Mouse (Mus musculus): ENCODE data around the gene Gpr27. TPM values are rescaled to one million over a fixed set of nuclear protein-coding genes. Genes with fewer than 3 reads are reported as not detected.

The Gpr27 gene
- polyA plus RNA-seq, 1 experiment from 2014 or later = 1.6 TPM

- Histone ChIP-seq H3K4me2 (ENCODE audit: low read length) (no peak overlapping the region), H3K36me3 (ENCODE audit: control insufficient read depth, insufficient read depth, low read length) (no peaks in the 10 kb centered on the region), H3K27me3 (ENCODE audit: control insufficient read depth, insufficient read depth, low read length) (no peaks in the 10 kb centered on the region), H3K27ac (replicated peaks in 1 of 2; ENCODE audit: control insufficient read depth in 1 of 2, insufficient read depth in 1 of 2, low read depth in 2 of 2, low read length in 2 of 2) (no peak overlapping the region), H3K9ac (ENCODE audit: low read length) (no peak overlapping the region), H3K4me3 (ENCODE audit: control insufficient read depth in 1 of 2, insufficient read depth in 1 of 2, low read depth in 1 of 2, low read length in 2 of 2) (no peak overlapping the region), H3K9me3 (ENCODE audit: control insufficient read depth, low read length) (no peaks in the 10 kb centered on the region), H3K4me1 (ENCODE audit: control insufficient read depth in 2 of 2, insufficient read depth in 2 of 2, low read length in 2 of 2) (no peaks in the 10 kb centered on the region; a peak in 2 of 4 replicates)
- ATAC-seq (ENCODE audit: insufficient number of reproducible peaks, insufficient read depth, low FRiP score, low read depth) = no peak
- 40% methylated on average over 5 of the region's 5 CpGs for WGBS
Observed at GRCm38 (mm10) chr6:99654343-99654742, 38.1 kb upstream of the Gpr27 start.

DNA sequence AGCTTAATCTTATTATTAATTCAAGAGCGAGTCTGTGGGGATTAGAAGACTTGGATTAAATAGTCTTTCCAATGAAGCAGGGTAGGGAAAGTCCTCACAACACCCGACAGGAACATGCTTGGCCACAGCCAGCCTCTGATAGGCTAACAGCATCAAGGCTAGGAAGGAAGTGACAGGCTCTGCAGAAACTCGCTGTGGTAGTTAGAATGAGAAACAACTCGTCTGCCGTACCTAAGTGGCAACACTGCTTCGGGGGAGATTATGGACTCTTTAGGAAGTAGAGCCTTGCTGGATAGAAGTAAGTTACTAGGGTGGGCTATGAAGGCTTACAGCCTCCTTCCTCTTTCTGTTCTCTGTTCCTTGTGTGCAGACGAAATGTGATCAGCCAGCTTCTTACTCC is 37.0 kb upstream of the Gpr27 start:
- Histone ChIP-seq H3K4me1 (ENCODE audit: control insufficient read depth in 2 of 2, insufficient read depth in 2 of 2, low read length in 2 of 2) (no peaks in the 10 kb centered on the region; a peak in 2 of 4 replicates), H3K27ac (replicated peaks in 1 of 2; ENCODE audit: control insufficient read depth in 1 of 2, insufficient read depth in 1 of 2, low read depth in 2 of 2, low read length in 2 of 2) (no peak overlapping the region), H3K4me2 (ENCODE audit: low read length) (no peak overlapping the region), H3K9ac (ENCODE audit: low read length) (no peak overlapping the region), H3K36me3 (ENCODE audit: control insufficient read depth, insufficient read depth, low read length) (no peaks in the 10 kb centered on the region), H3K27me3 (ENCODE audit: control insufficient read depth, insufficient read depth, low read length) (no peaks in the 10 kb centered on the region), H3K9me3 (ENCODE audit: control insufficient read depth, low read length) (no peaks in the 10 kb centered on the region), H3K4me3 (ENCODE audit: control insufficient read depth in 1 of 2, insufficient read depth in 1 of 2, low read depth in 1 of 2, low read length in 2 of 2) (no peak overlapping the region)
- WGBS = 48% methylated on average over 7 of the region's 7 CpGs
- ATAC-seq (ENCODE audit: insufficient number of reproducible peaks, insufficient read depth, low FRiP score, low read depth) = no peak

- no peak overlapping the region for H3K4me2 ChIP-seq (ENCODE audit: low read length)
- no peaks in the 10 kb centered on the region for H3K9me3 ChIP-seq (ENCODE audit: control insufficient read depth, low read length)
- H3K27me3 ChIP-seq (ENCODE audit: control insufficient read depth, insufficient read depth, low read length) = no peaks in the 10 kb centered on the region
- no peaks in the 10 kb centered on the region; a peak in 2 of 4 replicates for H3K4me1 ChIP-seq (ENCODE audit: control insufficient read depth in 2 of 2, insufficient read depth in 2 of 2, low read length in 2 of 2)
- H3K9ac ChIP-seq (ENCODE audit: low read length) = no peak overlapping the region
- H3K27ac ChIP-seq (replicated peaks in 1 of 2; ENCODE audit: control insufficient read depth in 1 of 2, insufficient read depth in 1 of 2, low read depth in 2 of 2, low read length in 2 of 2) = no peak overlapping the region
- 91% methylated on average over 2 of the region's 2 CpGs for WGBS
- no peak overlapping the region for H3K4me3 ChIP-seq (ENCODE audit: control insufficient read depth in 1 of 2, insufficient read depth in 1 of 2, low read depth in 1 of 2, low read length in 2 of 2)
- ATAC-seq (ENCODE audit: insufficient number of reproducible peaks, insufficient read depth, low FRiP score, low read depth) = no peak
- H3K36me3 ChIP-seq (ENCODE audit: control insufficient read depth, insufficient read depth, low read length) = no peaks in the 10 kb centered on the region
Observed at GRCm38 (mm10) chr6:99656088-99656487, 36.4 kb upstream of the Gpr27 start.

DNA sequence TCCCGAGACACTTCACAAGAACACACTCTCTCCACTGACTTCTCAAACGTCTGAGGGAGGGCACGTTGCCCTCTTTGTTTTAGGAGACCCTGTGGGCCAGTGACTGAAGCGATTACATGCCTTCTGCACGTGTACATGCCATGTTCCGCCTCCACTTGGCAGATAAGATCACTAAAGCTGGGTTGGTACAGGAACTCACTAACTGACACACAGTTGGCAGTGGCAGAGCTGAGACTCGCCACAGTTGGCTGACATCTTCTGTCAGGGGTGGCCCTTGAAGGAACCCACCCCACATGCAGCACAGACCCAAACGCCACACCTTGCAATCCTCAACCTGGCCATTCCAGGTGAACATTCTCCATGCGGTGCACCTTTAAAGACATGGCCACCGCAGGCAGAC is 33.9 kb upstream of the Gpr27 start:
- Histone ChIP-seq H3K27ac (replicated peaks in 1 of 2; ENCODE audit: control insufficient read depth in 1 of 2, insufficient read depth in 1 of 2, low read depth in 2 of 2, low read length in 2 of 2) (no peak overlapping the region), H3K4me3 (ENCODE audit: control insufficient read depth in 1 of 2, insufficient read depth in 1 of 2, low read depth in 1 of 2, low read length in 2 of 2) (no peak overlapping the region), H3K4me2 (ENCODE audit: low read length) (no peak overlapping the region), H3K27me3 (ENCODE audit: control insufficient read depth, insufficient read depth, low read length) (no peaks in the 10 kb centered on the region), H3K9ac (ENCODE audit: low read length) (no peak overlapping the region), H3K36me3 (ENCODE audit: control insufficient read depth, insufficient read depth, low read length) (no peaks in the 10 kb centered on the region), H3K4me1 (ENCODE audit: control insufficient read depth in 2 of 2, insufficient read depth in 2 of 2, low read length in 2 of 2) (no peaks in the 10 kb centered on the region; a peak in 2 of 4 replicates), H3K9me3 (ENCODE audit: control insufficient read depth, low read length) (no peaks in the 10 kb centered on the region)
- ATAC-seq (ENCODE audit: insufficient number of reproducible peaks, insufficient read depth, low FRiP score, low read depth) = no peak
- WGBS = 76% methylated on average over 10 of the region's 10 CpGs

DNA sequence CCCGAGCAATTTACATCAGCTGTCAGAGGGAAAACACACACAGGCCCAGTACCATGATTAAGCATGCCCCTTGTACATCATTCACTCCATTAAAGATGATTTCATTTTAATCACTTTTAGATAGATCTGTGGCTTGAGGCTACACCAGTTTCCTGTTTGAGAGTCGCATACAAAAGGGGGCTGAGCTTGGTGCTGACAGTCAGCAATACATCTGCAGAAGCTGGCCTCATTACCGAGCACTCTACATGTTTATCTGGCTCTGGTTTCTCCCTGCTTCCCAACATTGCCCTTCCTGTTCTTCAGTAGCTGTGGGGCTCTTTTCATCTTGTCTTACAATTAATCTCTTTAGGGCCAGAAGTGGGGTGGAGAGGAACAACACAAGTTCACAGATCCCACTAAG is 32.0 kb upstream of the Gpr27 start:
- 45% methylated on average over 3 of the region's 3 CpGs for WGBS
- Histone ChIP-seq H3K4me2 (ENCODE audit: low read length) (no peak overlapping the region), H3K27ac (replicated peaks in 1 of 2; ENCODE audit: control insufficient read depth in 1 of 2, insufficient read depth in 1 of 2, low read depth in 2 of 2, low read length in 2 of 2) (no peak overlapping the region; a peak in 1 of 4 replicates), H3K9ac (ENCODE audit: low read length) (no peak overlapping the region), H3K4me1 (ENCODE audit: control insufficient read depth in 2 of 2, insufficient read depth in 2 of 2, low read length in 2 of 2) (no peaks in the 10 kb centered on the region), H3K36me3 (ENCODE audit: control insufficient read depth, insufficient read depth, low read length) (no peaks in the 10 kb centered on the region), H3K9me3 (ENCODE audit: control insufficient read depth, low read length) (no peaks in the 10 kb centered on the region), H3K27me3 (ENCODE audit: control insufficient read depth, insufficient read depth, low read length) (no peaks in the 10 kb centered on the region), H3K4me3 (ENCODE audit: control insufficient read depth in 1 of 2, insufficient read depth in 1 of 2, low read depth in 1 of 2, low read length in 2 of 2) (no peak overlapping the region)
- no peak for ATAC-seq (ENCODE audit: insufficient number of reproducible peaks, insufficient read depth, low FRiP score, low read depth)

- WGBS = 63% methylated on average over 8 of the region's 8 CpGs
- peaks cover 5 to 6% of the 10 kb centered on the region in 2 experiments; a peak in 2 of 4 replicates for H3K4me1 ChIP-seq (ENCODE audit: control insufficient read depth in 2 of 2, insufficient read depth in 2 of 2, low read length in 2 of 2)
- no peaks in the 10 kb centered on the region for H3K27me3 ChIP-seq (ENCODE audit: control insufficient read depth, insufficient read depth, low read length)
- no peaks in the 10 kb centered on the region for H3K36me3 ChIP-seq (ENCODE audit: control insufficient read depth, insufficient read depth, low read length)
- no peak overlapping the region for H3K27ac ChIP-seq (replicated peaks in 1 of 2; ENCODE audit: control insufficient read depth in 1 of 2, insufficient read depth in 1 of 2, low read depth in 2 of 2, low read length in 2 of 2)
- no peaks in the 10 kb centered on the region for H3K9me3 ChIP-seq (ENCODE audit: control insufficient read depth, low read length)
- H3K4me3 ChIP-seq (ENCODE audit: control insufficient read depth in 1 of 2, insufficient read depth in 1 of 2, low read depth in 1 of 2, low read length in 2 of 2) = no peak overlapping the region
- no peak overlapping the region for H3K9ac ChIP-seq (ENCODE audit: low read length)
- no peak for ATAC-seq (ENCODE audit: insufficient number of reproducible peaks, insufficient read depth, low FRiP score, low read depth)
- no peak overlapping the region for H3K4me2 ChIP-seq (ENCODE audit: low read length)
Observed at GRCm38 (mm10) chr6:99663232-99663631, 29.2 kb upstream of the Gpr27 start.

GRCm38 (mm10) chr6:99665457-99666317 is 26.8 kb upstream of the Gpr27 start:
- 27% methylated on average over 16 of the region's 16 CpGs for WGBS
- Histone ChIP-seq H3K4me1 (ENCODE audit: control insufficient read depth in 2 of 2, insufficient read depth in 2 of 2, low read length in 2 of 2) (peaks cover 5 to 6% of the 10 kb centered on the region in 2 experiments; a peak in 2 of 4 replicates), H3K27ac (replicated peaks in 1 of 2; ENCODE audit: control insufficient read depth in 1 of 2, insufficient read depth in 1 of 2, low read depth in 2 of 2, low read length in 2 of 2) (no peak overlapping the region), H3K9ac (ENCODE audit: low read length) (peak overlapping the region; percentile 87), H3K4me2 (ENCODE audit: low read length) (peak overlapping the region; percentile 89), H3K27me3 (ENCODE audit: control insufficient read depth, insufficient read depth, low read length) (no peaks in the 10 kb centered on the region), H3K36me3 (ENCODE audit: control insufficient read depth, insufficient read depth, low read length) (no peaks in the 10 kb centered on the region), H3K9me3 (ENCODE audit: control insufficient read depth, low read length) (no peaks in the 10 kb centered on the region), H3K4me3 (ENCODE audit: control insufficient read depth in 1 of 2, insufficient read depth in 1 of 2, low read depth in 1 of 2, low read length in 2 of 2) (peak overlapping the region; percentile 89 to 94)
- no peak for ATAC-seq (ENCODE audit: insufficient number of reproducible peaks, insufficient read depth, low FRiP score, low read depth)
